Mouse (Mus musculus): ENCODE data around the gene Cdhr3. TPM values are rescaled to one million over a fixed set of nuclear protein-coding genes. Genes with fewer than 3 reads are reported as not detected.

Cdhr3 gene
- polyA plus RNA-seq, 1 experiment from 2014 or later, result 0.51 TPM

DNA sequence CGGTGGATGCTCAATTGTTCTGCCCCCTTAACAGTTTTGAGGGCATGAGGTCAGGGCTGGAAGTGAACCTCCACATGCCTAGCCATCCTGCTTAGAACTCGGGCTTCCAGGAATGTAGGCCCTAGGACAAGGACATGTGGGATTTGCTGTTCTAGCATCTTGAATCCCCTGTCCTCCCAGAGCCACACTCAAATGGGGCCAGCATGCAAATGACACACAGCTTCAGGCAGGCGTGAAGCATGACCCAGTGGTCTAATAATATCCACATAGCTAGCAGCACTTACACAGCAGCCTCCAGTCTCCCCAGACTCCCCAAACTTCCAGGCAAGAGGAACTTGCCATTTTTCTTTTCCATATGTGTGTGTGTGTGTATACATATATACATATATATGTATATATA lies 3.3 kb upstream of the Cdhr3 start:
- no peaks in the 10 kb centered on the region for H3K27me3 ChIP-seq (ENCODE audit: control insufficient read depth, insufficient read depth, low read depth, low read length)
- no peak overlapping the region for H3K4me2 ChIP-seq (ENCODE audit: low read length)
- H3K36me3 ChIP-seq (ENCODE audit: control insufficient read depth, insufficient read depth, low read length), result no peaks in the 10 kb centered on the region
- H3K27ac ChIP-seq (ENCODE audit: low read length), result no peak overlapping the region
- H3K4me1 ChIP-seq (ENCODE audit: control insufficient read depth, insufficient read depth, low read length), result no peaks in the 10 kb centered on the region
- H3K4me3 ChIP-seq (ENCODE audit: low read depth, low read length), result no peak overlapping the region
- no peak for ATAC-seq
- no peak overlapping the region for H3K9ac ChIP-seq (ENCODE audit: low read depth, low read length)
- 65% methylated on average over 3 of the region's 3 CpGs for WGBS
- no peaks in the 10 kb centered on the region for H3K9me3 ChIP-seq (replicated peaks; ENCODE audit: control insufficient read depth, low read length, poor library complexity, severe bottlenecking)

DNA sequence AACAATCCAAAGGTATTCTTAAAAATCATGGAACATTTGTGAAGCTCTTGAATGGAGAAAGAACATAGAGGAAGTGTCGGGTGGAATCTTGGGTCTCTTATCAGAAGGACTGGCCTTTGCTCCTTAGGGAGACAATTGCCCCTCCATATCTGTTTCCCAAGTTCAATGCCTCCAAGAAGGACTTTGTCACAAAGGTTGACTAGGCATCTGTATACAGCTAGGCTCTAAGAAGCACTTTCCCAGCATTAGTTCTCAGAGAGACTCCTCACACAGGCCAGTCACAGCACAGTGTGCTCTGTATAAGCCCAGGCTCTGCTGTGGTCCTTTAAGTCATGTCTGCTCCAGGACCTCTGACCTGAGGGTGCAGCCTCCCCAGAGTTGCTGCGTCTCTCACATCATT lies 479 bp downstream of the Cdhr3 start:
- Histone ChIP-seq H3K27ac (ENCODE audit: low read length) (no peak overlapping the region), H3K4me3 (ENCODE audit: low read depth, low read length) (no peak overlapping the region), H3K9me3 (replicated peaks; ENCODE audit: control insufficient read depth, low read length, poor library complexity, severe bottlenecking) (no peaks in the 10 kb centered on the region), H3K36me3 (ENCODE audit: control insufficient read depth, insufficient read depth, low read length) (no peaks in the 10 kb centered on the region), H3K9ac (ENCODE audit: low read depth, low read length) (no peak overlapping the region), H3K27me3 (ENCODE audit: control insufficient read depth, insufficient read depth, low read depth, low read length) (no peaks in the 10 kb centered on the region; the same call in 1 of the 2 replicates), H3K4me1 (ENCODE audit: control insufficient read depth, insufficient read depth, low read length) (no peaks in the 10 kb centered on the region), H3K4me2 (ENCODE audit: low read length) (no peak overlapping the region)
- ATAC-seq, result no peak
- 86% methylated on average over 2 of the region's 2 CpGs for WGBS

DNA sequence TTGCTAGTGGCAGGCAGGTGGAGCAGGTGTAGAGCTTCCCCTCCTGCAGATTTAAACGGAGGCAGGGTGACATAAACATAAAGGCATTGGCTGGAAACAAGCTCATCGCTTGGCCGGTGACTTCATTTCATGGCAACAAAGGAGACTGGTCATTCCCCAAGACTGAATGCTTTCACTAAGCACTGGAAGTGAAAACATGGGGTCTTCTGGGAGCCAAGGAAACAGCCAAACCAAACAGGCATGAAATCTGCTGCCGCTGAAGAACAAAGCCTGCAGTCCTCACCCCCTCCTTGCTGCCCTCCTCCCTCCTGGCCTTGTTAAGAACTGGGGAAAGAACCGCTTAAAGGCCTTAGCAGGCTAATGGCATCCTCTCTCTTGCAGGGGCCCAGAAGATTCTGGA lies 6.5 kb downstream of the Cdhr3 start:
- 3% methylated on average over 5 of the region's 5 CpGs for WGBS

DNA sequence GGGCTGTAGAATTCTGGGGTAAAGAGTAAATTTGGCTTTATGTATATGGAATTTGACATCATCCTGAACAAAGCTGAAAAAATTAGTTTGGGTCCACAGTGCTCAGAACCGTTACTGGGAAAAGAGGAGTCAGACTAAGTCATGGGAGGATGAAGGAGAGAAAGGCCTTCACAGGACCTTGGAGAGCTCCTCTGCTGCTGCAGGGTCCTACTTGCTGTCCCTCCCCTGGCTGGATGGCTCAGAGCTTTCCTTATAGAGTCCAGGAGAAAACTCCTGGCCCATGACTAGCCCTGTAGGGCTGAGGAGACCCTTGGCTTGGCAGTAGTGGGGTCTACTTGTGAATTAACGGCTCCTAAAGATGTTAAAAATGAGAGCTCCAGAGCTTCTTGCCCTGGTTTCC lies 8.0 kb downstream of the Cdhr3 start:
- no peak overlapping the region for H3K9ac ChIP-seq (ENCODE audit: low read depth, low read length)
- no peaks in the 10 kb centered on the region for H3K9me3 ChIP-seq (replicated peaks; ENCODE audit: control insufficient read depth, low read length, poor library complexity, severe bottlenecking)
- no peak overlapping the region for H3K4me2 ChIP-seq (ENCODE audit: low read length)
- WGBS, result 43% methylated on average over 2 of the region's 2 CpGs
- peaks cover 5% of the 10 kb centered on the region; the same call in 1 of the 2 replicates for H3K4me1 ChIP-seq (ENCODE audit: control insufficient read depth, insufficient read depth, low read length)
- no peaks in the 10 kb centered on the region for H3K27me3 ChIP-seq (ENCODE audit: control insufficient read depth, insufficient read depth, low read depth, low read length)
- no peak for ATAC-seq
- H3K4me3 ChIP-seq (ENCODE audit: low read depth, low read length), result no peak overlapping the region
- H3K27ac ChIP-seq (ENCODE audit: low read length), result no peak overlapping the region
- no peaks in the 10 kb centered on the region for H3K36me3 ChIP-seq (ENCODE audit: control insufficient read depth, insufficient read depth, low read length)

More for the DNA sequence above, 6.5 kb downstream of the Cdhr3 start:
- ATAC-seq, result 0 out of 2 replicates have a peak, but pooled peaks have one; percentile 69
- no peaks in the 10 kb centered on the region; the same call in 1 of the 2 replicates for H3K27me3 ChIP-seq (ENCODE audit: control insufficient read depth, insufficient read depth, low read depth, low read length)
- H3K4me2 ChIP-seq (ENCODE audit: low read length), result no peak overlapping the region
- no peaks in the 10 kb centered on the region for H3K36me3 ChIP-seq (ENCODE audit: control insufficient read depth, insufficient read depth, low read length)
- H3K9me3 ChIP-seq (replicated peaks; ENCODE audit: control insufficient read depth, low read length, poor library complexity, severe bottlenecking), result no peaks in the 10 kb centered on the region
- no peak overlapping the region for H3K27ac ChIP-seq (ENCODE audit: low read length)
- H3K4me3 ChIP-seq (ENCODE audit: low read depth, low read length), result no peak overlapping the region
- peaks cover 5% of the 10 kb centered on the region; the same call in 1 of the 2 replicates for H3K4me1 ChIP-seq (ENCODE audit: control insufficient read depth, insufficient read depth, low read length)
- no peak overlapping the region; the same call in 1 of the 2 replicates for H3K9ac ChIP-seq (ENCODE audit: low read depth, low read length)

DNA sequence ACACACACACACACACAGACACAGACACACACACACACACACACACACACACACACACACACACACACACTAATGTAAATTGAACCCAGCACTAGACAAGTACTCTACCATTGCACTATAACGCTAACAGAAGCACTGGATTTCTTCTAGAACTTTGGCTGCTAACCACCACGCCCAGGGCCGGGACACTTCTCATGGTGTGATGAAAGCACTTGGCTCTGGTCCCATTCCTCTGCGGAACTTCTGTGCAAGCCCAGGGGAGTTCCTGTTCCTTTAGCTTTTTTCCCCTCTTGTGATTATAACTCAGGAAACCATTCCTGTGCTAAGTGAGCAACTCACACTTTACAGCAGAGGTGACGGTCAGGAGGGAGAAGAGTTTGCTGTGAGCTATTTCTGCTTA lies 9.3 kb downstream of the Cdhr3 start:
- Histone ChIP-seq H3K4me2 (ENCODE audit: low read length) (no peak overlapping the region), H3K27ac (ENCODE audit: low read length) (no peak overlapping the region), H3K4me1 (ENCODE audit: control insufficient read depth, insufficient read depth, low read length) (peaks cover 5% of the 10 kb centered on the region; the same call in 1 of the 2 replicates), H3K9ac (ENCODE audit: low read depth, low read length) (no peak overlapping the region), H3K27me3 (ENCODE audit: control insufficient read depth, insufficient read depth, low read depth, low read length) (no peaks in the 10 kb centered on the region; the same call in 1 of the 2 replicates), H3K36me3 (ENCODE audit: control insufficient read depth, insufficient read depth, low read length) (no peaks in the 10 kb centered on the region), H3K4me3 (ENCODE audit: low read depth, low read length) (no peak overlapping the region), H3K9me3 (replicated peaks; ENCODE audit: control insufficient read depth, low read length, poor library complexity, severe bottlenecking) (no peaks in the 10 kb centered on the region)
- WGBS, result 63% methylated on average over 5 of the region's 5 CpGs
- no peak for ATAC-seq

DNA sequence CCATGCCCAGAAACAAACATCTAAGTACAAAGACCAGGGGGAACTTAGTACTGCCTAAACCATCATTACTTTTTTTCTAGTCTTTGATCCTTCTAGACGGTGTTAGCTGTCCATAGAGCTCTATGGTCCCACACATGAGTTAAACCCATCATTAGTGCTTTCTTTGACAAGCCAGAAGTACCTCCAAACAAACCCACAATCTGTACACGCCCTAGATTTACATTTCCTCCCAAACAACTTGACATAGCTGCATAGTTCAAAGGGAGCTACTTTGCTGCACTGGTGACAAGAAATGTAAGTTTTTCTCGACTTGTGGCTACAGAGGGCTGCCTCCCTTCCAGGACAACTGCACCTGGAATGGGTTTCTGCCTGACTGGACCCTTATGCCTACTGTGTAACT lies 16.4 kb downstream of the Cdhr3 start:
- Histone ChIP-seq H3K27me3 (ENCODE audit: control insufficient read depth, insufficient read depth, low read depth, low read length) (no peaks in the 10 kb centered on the region; the same call in 1 of the 2 replicates), H3K9ac (ENCODE audit: low read depth, low read length) (no peak overlapping the region), H3K27ac (ENCODE audit: low read length) (no peak overlapping the region), H3K4me1 (ENCODE audit: control insufficient read depth, insufficient read depth, low read length) (peaks cover 14% of the 10 kb centered on the region), H3K9me3 (replicated peaks; ENCODE audit: control insufficient read depth, low read length, poor library complexity, severe bottlenecking) (no peaks in the 10 kb centered on the region), H3K4me2 (ENCODE audit: low read length) (no peak overlapping the region), H3K4me3 (ENCODE audit: low read depth, low read length) (no peak overlapping the region), H3K36me3 (ENCODE audit: control insufficient read depth, insufficient read depth, low read length) (no peaks in the 10 kb centered on the region)
- WGBS, result 72% methylated on average over 3 of the region's 3 CpGs
- ATAC-seq, result no peak

DNA sequence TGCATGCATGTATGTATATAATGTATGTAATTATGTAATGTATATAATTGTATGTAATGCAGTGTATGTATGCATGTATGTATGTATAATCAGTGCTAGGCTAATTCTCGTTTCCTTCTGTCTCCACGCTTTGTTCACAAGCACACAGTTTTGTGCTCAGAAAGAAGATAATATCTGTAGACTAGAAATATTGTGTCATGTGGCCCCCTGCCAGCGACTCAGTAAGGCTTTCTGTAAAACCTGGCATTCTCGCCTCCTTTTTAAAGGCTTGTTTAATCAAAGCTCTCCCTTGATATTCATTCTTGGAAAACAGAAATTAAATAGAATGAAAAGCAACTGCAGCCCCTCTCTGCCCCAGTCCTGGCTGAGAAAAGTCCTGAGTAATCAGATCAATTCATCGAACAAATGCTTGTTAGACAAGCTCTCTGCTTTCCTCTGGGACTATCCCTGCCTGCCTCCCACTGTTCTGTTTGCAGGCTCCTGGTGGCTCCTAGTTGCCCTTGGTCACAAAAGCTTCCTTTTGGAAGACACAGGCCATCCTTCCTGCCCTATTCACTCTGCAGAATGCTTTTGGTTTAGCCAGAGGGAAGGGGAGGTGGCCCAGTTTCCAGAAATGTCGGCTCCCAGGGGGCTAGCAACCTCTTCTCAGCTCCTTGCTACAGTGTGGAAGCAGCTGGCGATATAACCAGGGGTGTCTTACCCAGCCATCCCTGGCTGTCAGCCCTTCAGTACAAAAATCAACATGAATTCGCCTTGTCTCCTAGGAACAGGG lies 20.6 kb downstream of the Cdhr3 start:
- ATAC-seq, result peak; percentile 54
- WGBS, result 18% methylated on average over 8 of the region's 8 CpGs
- Histone ChIP-seq H3K4me2 (ENCODE audit: low read length) (no peak overlapping the region), H3K9ac (ENCODE audit: low read depth, low read length) (no peak overlapping the region), H3K27me3 (ENCODE audit: control insufficient read depth, insufficient read depth, low read depth, low read length) (no peaks in the 10 kb centered on the region; the same call in 1 of the 2 replicates), H3K27ac (ENCODE audit: low read length) (peak overlapping the region; percentile 14), H3K4me3 (ENCODE audit: low read depth, low read length) (no peak overlapping the region), H3K4me1 (ENCODE audit: control insufficient read depth, insufficient read depth, low read length) (peaks cover 14% of the 10 kb centered on the region), H3K9me3 (replicated peaks; ENCODE audit: control insufficient read depth, low read length, poor library complexity, severe bottlenecking) (no peaks in the 10 kb centered on the region), H3K36me3 (ENCODE audit: control insufficient read depth, insufficient read depth, low read length) (no peaks in the 10 kb centered on the region)

DNA sequence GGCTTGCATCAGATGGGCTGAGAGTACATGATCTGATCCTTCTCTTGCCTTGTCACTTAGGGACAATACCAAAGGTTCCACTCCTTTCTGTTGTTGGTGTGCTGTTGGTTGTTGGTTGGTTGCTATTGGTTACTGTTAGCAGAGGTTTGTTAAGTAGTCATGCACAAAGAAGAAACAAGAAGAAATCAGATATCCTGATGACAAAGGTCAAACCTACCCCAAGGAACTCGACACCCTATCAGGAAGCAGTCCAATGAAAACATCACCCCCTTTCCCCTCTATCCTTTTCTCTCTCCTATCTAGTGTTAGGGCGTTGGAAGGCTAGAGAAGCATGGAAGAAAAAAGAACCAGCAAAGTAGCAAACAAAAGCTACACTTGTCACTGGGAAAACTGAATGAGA lies 23.7 kb downstream of the Cdhr3 start:
- no peak for ATAC-seq
- H3K27ac ChIP-seq (ENCODE audit: low read length), result no peak overlapping the region
- H3K4me1 ChIP-seq (ENCODE audit: control insufficient read depth, insufficient read depth, low read length), result peaks cover 14% of the 10 kb centered on the region
- 80% methylated on average over 2 of the region's 2 CpGs for WGBS
- H3K9me3 ChIP-seq (replicated peaks; ENCODE audit: control insufficient read depth, low read length, poor library complexity, severe bottlenecking), result no peaks in the 10 kb centered on the region
- H3K36me3 ChIP-seq (ENCODE audit: control insufficient read depth, insufficient read depth, low read length), result no peaks in the 10 kb centered on the region
- H3K4me3 ChIP-seq (ENCODE audit: low read depth, low read length), result no peak overlapping the region
- H3K4me2 ChIP-seq (ENCODE audit: low read length), result no peak overlapping the region
- H3K9ac ChIP-seq (ENCODE audit: low read depth, low read length), result no peak overlapping the region
- no peaks in the 10 kb centered on the region; the same call in 1 of the 2 replicates for H3K27me3 ChIP-seq (ENCODE audit: control insufficient read depth, insufficient read depth, low read depth, low read length)

DNA sequence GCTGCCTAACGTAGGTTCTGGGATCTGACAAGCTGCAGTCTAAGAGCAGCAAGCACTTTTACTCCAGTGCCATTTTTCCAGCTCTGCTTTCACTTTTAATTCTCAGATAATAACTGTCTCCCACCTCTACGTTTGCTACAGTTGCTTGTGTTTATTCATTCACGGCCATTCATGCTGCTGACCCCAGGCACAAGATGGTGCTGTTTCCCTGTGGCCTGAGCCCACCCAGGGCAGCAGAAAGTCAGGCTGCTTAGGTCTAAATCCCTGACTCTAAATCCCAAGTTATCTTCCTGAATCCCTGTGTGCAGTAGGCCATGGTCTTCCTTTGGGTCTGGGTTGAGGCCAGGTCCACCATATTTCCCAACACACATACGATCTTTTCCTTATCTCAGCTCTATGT lies 26.3 kb downstream of the Cdhr3 start:
- no peak overlapping the region for H3K9ac ChIP-seq (ENCODE audit: low read depth, low read length)
- H3K36me3 ChIP-seq (ENCODE audit: control insufficient read depth, insufficient read depth, low read length), result no peaks in the 10 kb centered on the region
- H3K4me2 ChIP-seq (ENCODE audit: low read length), result no peak overlapping the region
- WGBS, result 59% methylated on average over 4 of the region's 4 CpGs
- H3K9me3 ChIP-seq (replicated peaks; ENCODE audit: control insufficient read depth, low read length, poor library complexity, severe bottlenecking), result no peaks in the 10 kb centered on the region
- H3K4me3 ChIP-seq (ENCODE audit: low read depth, low read length), result no peak overlapping the region
- no peaks in the 10 kb centered on the region; the same call in 1 of the 2 replicates for H3K27me3 ChIP-seq (ENCODE audit: control insufficient read depth, insufficient read depth, low read depth, low read length)
- H3K4me1 ChIP-seq (ENCODE audit: control insufficient read depth, insufficient read depth, low read length), result peaks cover 11% of the 10 kb centered on the region
- ATAC-seq, result no peak
- H3K27ac ChIP-seq (ENCODE audit: low read length), result no peak overlapping the region

All from midbrain, embryonic 16.5 days (tissue).